Mouse (Mus musculus) cerebellum, adult 2 months (tissue): ENCODE results near the gene Foxs1.

Experiments used
- CTCF ChIP-seq: fragments of 200-500 bp; IDR thresholded peaks from 2 replicates; pipeline ENCODE4 v1.5.1; 2011; ENCODE audit warnings: low read depth, mild to moderate bottlenecking, control low read depth, low read length, moderate library complexity, borderline replicate concordance; ENCODE audit not compliant: insufficient read depth
- POLR2A ChIP-seq: fragments of 200-500 bp; IDR thresholded peaks from 2 replicates; pipeline ENCODE4 v1.6.1; 2011; ENCODE audit warnings: low read length, control low read depth, borderline replicate concordance; ENCODE audit not compliant: insufficient read depth

DNA sequence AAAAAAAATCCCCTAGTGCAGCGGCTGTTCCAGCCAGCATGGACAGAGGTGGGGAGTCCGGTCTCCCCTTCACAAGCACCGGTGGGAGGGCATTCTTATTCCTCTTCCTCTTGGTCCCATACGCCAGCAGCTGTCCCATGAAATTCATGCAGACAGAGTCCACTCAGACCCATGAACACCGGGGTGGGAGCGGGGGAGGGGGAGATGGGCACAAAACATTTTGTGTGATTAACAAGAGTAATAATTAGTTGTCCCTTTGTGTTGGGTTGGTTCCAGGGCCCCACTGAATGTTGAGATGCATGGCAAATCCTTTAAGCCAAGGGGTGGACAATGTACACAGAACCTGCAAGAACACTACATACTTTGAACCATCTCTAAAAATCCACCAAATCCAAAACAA is 8.1 kb upstream of the Foxs1 start:
- TF ChIP-seq POLR2A (no peak), CTCF (no peak)
